Mouse (Mus musculus): ENCODE measurements around the gene Mbip. TPM values are rescaled to one million over a fixed set of nuclear protein-coding genes. Genes with fewer than 3 reads are reported as not detected.

Gene Mbip
- polyA plus RNA-seq, 1 experiment from 2014 or later: 51.8 TPM

GRCm38 (mm10) chr12:56305758-56306157 lies 39.9 kb downstream of the Mbip start:
- H3K27ac ChIP-seq: no peak overlapping the region
- ATAC-seq (ENCODE audit: insufficient number of reproducible peaks, insufficient read depth, low FRiP score, low TSS enrichment): no peak

DNA sequence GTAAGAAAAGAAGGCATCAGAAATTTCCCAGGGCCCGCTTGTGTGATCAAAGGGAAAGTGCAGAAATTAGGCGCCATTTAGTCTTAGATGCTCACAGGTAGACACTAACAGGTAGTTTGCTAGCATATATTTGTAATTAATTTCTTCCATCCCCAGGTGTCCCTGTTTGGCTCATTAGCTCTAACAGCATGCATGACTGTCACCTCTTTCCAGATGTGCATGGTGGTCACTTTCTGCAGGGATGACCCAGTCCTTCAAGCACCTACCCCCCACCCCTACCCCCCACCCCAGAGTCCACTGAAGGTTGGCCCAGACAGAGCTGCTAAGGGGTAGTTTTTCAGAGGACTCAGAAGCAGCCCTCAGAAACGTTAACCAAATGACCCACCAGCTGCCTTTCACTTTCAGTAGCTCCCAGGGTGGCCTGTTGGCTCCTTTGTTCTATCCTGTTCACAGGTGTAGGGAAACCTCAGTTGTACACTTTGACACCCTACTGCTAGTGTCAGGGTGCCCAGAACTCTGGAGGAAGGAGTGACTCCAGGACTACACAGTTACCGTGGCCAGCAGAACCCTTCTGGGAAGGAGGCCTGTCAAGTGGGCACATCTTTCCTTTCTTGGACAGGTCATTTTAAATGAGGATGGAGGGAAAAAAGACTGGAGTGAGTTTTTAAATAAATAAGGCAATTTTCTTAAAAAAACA lies 43.2 kb downstream of the Mbip start:
- Histone ChIP-seq H3K9ac (no peak overlapping the region), H3K4me1 (peaks cover 12% of the 10 kb centered on the region), H3K9me3 (no peaks in the 10 kb centered on the region), H3K27me3 (no peaks in the 10 kb centered on the region), H3K4me3 (peak overlapping the region; percentile 37), H3K4me2 (replicated peaks) (peak overlapping the region; percentile 62), H3K27ac (no peak overlapping the region), H3K36me3 (no peaks in the 10 kb centered on the region)
- 42% methylated on average over 4 of the region's 4 CpGs for WGBS
- ATAC-seq (ENCODE audit: insufficient number of reproducible peaks, insufficient read depth, low FRiP score, low TSS enrichment): no peak

More at GRCm38 (mm10) chr12:56305758-56306157, 39.9 kb downstream of the Mbip start:
- Histone ChIP-seq H3K9ac (no peak overlapping the region), H3K4me1 (peaks cover 5% of the 10 kb centered on the region; the same call in 1 of the 2 replicates), H3K36me3 (no peaks in the 10 kb centered on the region), H3K9me3 (no peaks in the 10 kb centered on the region), H3K4me2 (replicated peaks) (no peak overlapping the region), H3K27me3 (no peaks in the 10 kb centered on the region), H3K4me3 (no peak overlapping the region)
- 73% methylated on average over 6 of the region's 6 CpGs for WGBS

DNA sequence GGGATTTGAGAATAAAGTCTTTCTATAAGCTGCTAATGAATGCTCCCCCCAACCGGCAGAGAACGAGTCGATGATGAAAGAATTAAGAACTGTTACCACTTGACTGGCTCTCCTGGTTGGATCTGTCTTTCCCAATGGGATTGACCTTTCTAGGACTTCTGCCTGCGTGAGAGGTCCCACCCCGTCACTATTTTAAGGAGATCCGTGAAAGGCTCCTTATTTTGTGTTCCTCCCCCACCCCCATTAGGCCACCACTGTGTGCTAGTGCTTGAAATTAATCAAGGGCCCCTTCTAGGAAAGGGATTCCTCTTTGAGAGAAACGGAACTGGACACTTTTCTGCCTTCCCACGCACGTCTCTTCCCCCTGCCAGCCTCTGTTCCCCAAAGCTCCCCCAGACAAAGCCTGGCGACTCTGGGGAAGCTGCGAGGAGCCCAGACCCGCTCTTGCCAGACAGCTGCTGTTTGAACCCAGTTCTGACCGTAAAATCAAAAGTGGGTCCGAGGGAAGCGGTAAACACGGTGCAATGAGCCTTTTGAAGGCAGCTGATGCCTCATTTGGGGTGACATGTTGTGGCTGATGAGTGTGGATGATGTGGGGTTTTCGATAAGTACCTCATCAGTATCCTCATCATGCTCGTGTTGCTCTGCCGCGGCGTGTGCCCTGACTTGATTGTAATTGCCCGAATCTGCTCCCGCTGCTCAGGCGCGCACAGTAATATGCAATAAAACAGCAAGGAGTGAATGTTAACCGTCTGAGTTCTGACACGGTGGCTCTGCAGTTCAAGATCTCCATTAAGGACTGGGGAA lies 44.0 kb downstream of the Mbip start:
- no peak overlapping the region for H3K27ac ChIP-seq
- no peaks in the 10 kb centered on the region for H3K27me3 ChIP-seq
- H3K9ac ChIP-seq: no peak overlapping the region
- no peak for ATAC-seq (ENCODE audit: insufficient number of reproducible peaks, insufficient read depth, low FRiP score, low TSS enrichment)
- peak overlapping the region; percentile 37 for H3K4me3 ChIP-seq
- H3K4me1 ChIP-seq: peaks cover 14% of the 10 kb centered on the region
- no peaks in the 10 kb centered on the region for H3K36me3 ChIP-seq
- H3K4me2 ChIP-seq (replicated peaks): peak overlapping the region; percentile 62
- WGBS: 12% methylated on average over 27 of the region's 27 CpGs
- no peaks in the 10 kb centered on the region for H3K9me3 ChIP-seq

DNA sequence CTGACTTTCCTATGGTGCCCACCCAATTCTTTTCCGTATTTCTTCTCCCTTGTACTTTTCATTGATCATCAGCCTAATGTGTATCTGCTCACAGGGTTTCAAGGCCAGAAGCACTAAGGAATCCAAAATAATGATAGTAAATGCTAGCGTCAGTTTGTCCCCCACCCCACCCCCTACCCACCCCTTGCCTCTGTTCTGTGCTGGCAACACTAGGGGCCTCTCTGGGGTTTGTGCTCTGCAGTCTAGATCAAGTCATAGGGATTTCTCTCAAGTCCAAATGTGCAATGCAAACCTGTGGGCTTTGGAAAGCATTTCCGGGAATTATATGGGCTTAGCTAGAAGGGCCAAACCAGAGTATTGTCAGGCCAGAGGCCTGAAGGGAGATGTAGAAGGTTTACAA lies 46.1 kb downstream of the Mbip start:
- ATAC-seq (ENCODE audit: insufficient number of reproducible peaks, insufficient read depth, low FRiP score, low TSS enrichment): no peak
- no peaks in the 10 kb centered on the region for H3K27me3 ChIP-seq
- H3K4me2 ChIP-seq (replicated peaks): no peak overlapping the region
- no peak overlapping the region for H3K9ac ChIP-seq
- no peaks in the 10 kb centered on the region for H3K9me3 ChIP-seq
- peaks cover 14% of the 10 kb centered on the region for H3K4me1 ChIP-seq
- no peak overlapping the region for H3K27ac ChIP-seq
- 58% methylated on average over 3 of the region's 3 CpGs for WGBS
- no peak overlapping the region for H3K4me3 ChIP-seq
- no peaks in the 10 kb centered on the region for H3K36me3 ChIP-seq

- no peak overlapping the region for H3K4me2 ChIP-seq (replicated peaks)
- no peaks in the 10 kb centered on the region for H3K36me3 ChIP-seq
- no peak overlapping the region for H3K27ac ChIP-seq
- peaks cover 14% of the 10 kb centered on the region for H3K4me1 ChIP-seq
- no peak overlapping the region for H3K4me3 ChIP-seq
- no peak overlapping the region for H3K9ac ChIP-seq
- H3K9me3 ChIP-seq: no peaks in the 10 kb centered on the region
- H3K27me3 ChIP-seq: no peaks in the 10 kb centered on the region
- no peak for ATAC-seq (ENCODE audit: insufficient number of reproducible peaks, insufficient read depth, low FRiP score, low TSS enrichment)
- 47% methylated on average over 1 of the region's 1 CpGs for WGBS
These were observed 46.8 kb downstream of the Mbip start for GRCm38 (mm10) chr12:56298919-56299318.

- WGBS: 11% methylated on average over 21 of the region's 21 CpGs
- H3K9me3 ChIP-seq: no peaks in the 10 kb centered on the region
- H3K9ac ChIP-seq: no peak overlapping the region
- H3K4me1 ChIP-seq: peaks cover 14% of the 10 kb centered on the region
- H3K4me3 ChIP-seq: no peak overlapping the region
- H3K4me2 ChIP-seq (replicated peaks): 0 out of 2 replicates have a peak overlapping the region, but pooled peaks have one; percentile 7
- no peaks in the 10 kb centered on the region for H3K36me3 ChIP-seq
- no peak for ATAC-seq (ENCODE audit: insufficient number of reproducible peaks, insufficient read depth, low FRiP score, low TSS enrichment)
- H3K27ac ChIP-seq: no peak overlapping the region
- no peaks in the 10 kb centered on the region for H3K27me3 ChIP-seq
These were observed 47.5 kb downstream of the Mbip start for GRCm38 (mm10) chr12:56297921-56298830.

GRCm38 (mm10) chr12:56297099-56297498 lies 48.6 kb downstream of the Mbip start:
- no peaks in the 10 kb centered on the region for H3K27me3 ChIP-seq
- H3K4me3 ChIP-seq: no peak overlapping the region
- no peak overlapping the region for H3K9ac ChIP-seq
- no peaks in the 10 kb centered on the region for H3K9me3 ChIP-seq
- peaks cover 14% of the 10 kb centered on the region for H3K4me1 ChIP-seq
- 35% methylated on average over 5 of the region's 5 CpGs for WGBS
- no peak for ATAC-seq (ENCODE audit: insufficient number of reproducible peaks, insufficient read depth, low FRiP score, low TSS enrichment)
- no peaks in the 10 kb centered on the region for H3K36me3 ChIP-seq
- no peak overlapping the region for H3K4me2 ChIP-seq (replicated peaks)
- H3K27ac ChIP-seq: no peak overlapping the region

GRCm38 (mm10) chr12:56296524-56296923 lies 49.2 kb downstream of the Mbip start:
- no peaks in the 10 kb centered on the region for H3K36me3 ChIP-seq
- ATAC-seq (ENCODE audit: insufficient number of reproducible peaks, insufficient read depth, low FRiP score, low TSS enrichment): no peak
- H3K9ac ChIP-seq: no peak overlapping the region
- no peaks in the 10 kb centered on the region for H3K27me3 ChIP-seq
- H3K4me2 ChIP-seq (replicated peaks): no peak overlapping the region
- WGBS: 32% methylated on average over 6 of the region's 6 CpGs
- no peak overlapping the region for H3K4me3 ChIP-seq
- H3K27ac ChIP-seq: no peak overlapping the region
- H3K9me3 ChIP-seq: no peaks in the 10 kb centered on the region
- peaks cover 11% of the 10 kb centered on the region for H3K4me1 ChIP-seq

GRCm38 (mm10) chr12:56295160-56295559 lies 50.5 kb downstream of the Mbip start:
- no peak for ATAC-seq (ENCODE audit: insufficient number of reproducible peaks, insufficient read depth, low FRiP score, low TSS enrichment)
- H3K4me1 ChIP-seq: peaks cover 9% of the 10 kb centered on the region
- H3K4me2 ChIP-seq (replicated peaks): no peak overlapping the region
- no peaks in the 10 kb centered on the region for H3K9me3 ChIP-seq
- H3K27ac ChIP-seq: no peak overlapping the region
- no peak overlapping the region for H3K9ac ChIP-seq
- H3K27me3 ChIP-seq: no peaks in the 10 kb centered on the region
- H3K36me3 ChIP-seq: no peaks in the 10 kb centered on the region
- 74% methylated on average over 3 of the region's 3 CpGs for WGBS
- no peak overlapping the region for H3K4me3 ChIP-seq

- 77% methylated on average over 3 of the region's 3 CpGs for WGBS
These were observed 57.1 kb downstream of the Mbip start for GRCm38 (mm10) chr12:56288548-56288947.

GRCm38 (mm10) chr12:56286828-56287227 lies 58.9 kb downstream of the Mbip start:
- no peaks in the 10 kb centered on the region for H3K4me1 ChIP-seq
- no peak overlapping the region for H3K27ac ChIP-seq
- no peak overlapping the region for H3K4me3 ChIP-seq
- no peak overlapping the region for H3K9ac ChIP-seq
- no peaks in the 10 kb centered on the region for H3K27me3 ChIP-seq
- H3K36me3 ChIP-seq: no peaks in the 10 kb centered on the region
- no peaks in the 10 kb centered on the region for H3K9me3 ChIP-seq
- ATAC-seq (ENCODE audit: insufficient number of reproducible peaks, insufficient read depth, low FRiP score, low TSS enrichment): no peak
- WGBS: 97% methylated on average over 14 of the region's 14 CpGs
- H3K4me2 ChIP-seq (replicated peaks): no peak overlapping the region

More at GRCm38 (mm10) chr12:56288548-56288947, 57.1 kb downstream of the Mbip start:
- Histone ChIP-seq H3K27ac (no peak overlapping the region), H3K27me3 (no peaks in the 10 kb centered on the region), H3K9me3 (no peaks in the 10 kb centered on the region), H3K4me3 (no peak overlapping the region), H3K36me3 (no peaks in the 10 kb centered on the region), H3K4me2 (replicated peaks) (no peak overlapping the region), H3K4me1 (no peaks in the 10 kb centered on the region), H3K9ac (no peak overlapping the region)
- ATAC-seq (ENCODE audit: insufficient number of reproducible peaks, insufficient read depth, low FRiP score, low TSS enrichment): no peak

Data from embryonic facial prominence, embryonic 12.5 days (tissue).